Comparison of ENCODE assay signal across 8 mouse cellular contexts in genomic region chr16:55893410-55894107, GRCm38 (mm10). TPM values are rescaled to one million over a fixed set of nuclear protein-coding genes. Genes with fewer than 3 reads are reported as not detected.
DNase-seq lines count a peak whose midpoint lies in the region; ATAC-seq lines count a peak whose summit lies in the region.

No protein-coding gene starts in this region.

- H3K27ac ChIP-seq in lung, embryonic 15.5 days, result peak overlapping the region; percentile 86
- no peak overlapping the region for H3K27ac ChIP-seq in intestine, embryonic 15.5 days
- no peak overlapping the region for H3K27ac ChIP-seq in midbrain, embryonic 12.5 days (replicated peaks)

- H3K4me1 ChIP-seq in erythroblast, embryonic 14.5 days (ENCODE audit: control insufficient read depth), result peaks cover 54% of the 10 kb centered on the region
- H3K4me1 ChIP-seq in lung, embryonic 15.5 days, result peaks cover 23% of the 10 kb centered on the region; the same call in 1 of the 2 replicates
- peaks cover 9% of the 10 kb centered on the region for H3K4me1 ChIP-seq in intestine, embryonic 15.5 days (replicated peaks)
- peaks cover 5% of the 10 kb centered on the region for H3K4me1 ChIP-seq in midbrain, embryonic 12.5 days

- no peak overlapping the region for H3K9ac ChIP-seq in lung, embryonic 15.5 days
- no peak overlapping the region for H3K9ac ChIP-seq in intestine, embryonic 15.5 days
- no peak overlapping the region for H3K9ac ChIP-seq in midbrain, embryonic 12.5 days (replicated peaks)

- peaks cover 10% of the 10 kb centered on the region for H3K36me3 ChIP-seq in erythroblast, embryonic 14.5 days (ENCODE audit: control insufficient read depth)
- 0 out of 2 replicates have a peak, but pooled peaks cover 2% of the 10 kb centered on the region for H3K36me3 ChIP-seq in lung, embryonic 15.5 days
- H3K36me3 ChIP-seq in intestine, embryonic 15.5 days, result no peaks in the 10 kb centered on the region
- peaks cover 9% of the 10 kb centered on the region; the same call in 1 of the 2 replicates for H3K36me3 ChIP-seq in midbrain, embryonic 12.5 days

- ATAC-seq in erythroblast, adult 5-6 weeks (replicated peaks; ENCODE audit: low FRiP score, poor library complexity, severe bottlenecking), result no peak
- no peak for ATAC-seq in lung, embryonic 15.5 days (ENCODE audit: borderline replicate concordance, extremely low read depth, low FRiP score, low TSS enrichment)
- ATAC-seq in intestine, embryonic 15.5 days, result peak; percentile 57
- ATAC-seq in midbrain, embryonic 12.5 days (ENCODE audit: low FRiP score, low read depth), result no peak
- no peak for ATAC-seq in megakaryocyte progenitor cell, adult 5-6 weeks (replicated peaks; ENCODE audit: poor library complexity)

- WGBS in lung, embryonic 15.5 days, result 56% methylated on average over 8 of the region's 8 CpGs
- 62% methylated on average over 8 of the region's 8 CpGs for WGBS in intestine, embryonic 15.5 days
- 89% methylated on average over 8 of the region's 8 CpGs for WGBS in midbrain, embryonic 12.5 days

- DNase-seq in lung, postnatal 25 days (ENCODE audit: low spot score), result no peak
- no peak for DNase-seq in frontal cortex, postnatal 14 days (ENCODE audit: low spot score in 2 of 2)

- H3K4me3 ChIP-seq in erythroblast, embryonic 14.5 days (replicated peaks), result peak overlapping the region; percentile 87
- H3K4me3 ChIP-seq in lung, embryonic 15.5 days, result peak overlapping the region; percentile 2; the same call in 1 of the 2 replicates
- 0 out of 2 replicates have a peak overlapping the region, but pooled peaks have one; percentile 84 for H3K4me3 ChIP-seq in intestine, embryonic 15.5 days (replicated peaks)
- no peak overlapping the region for H3K4me3 ChIP-seq in midbrain, embryonic 12.5 days

- H3K27me3 ChIP-seq in erythroblast, embryonic 14.5 days (ENCODE audit: control insufficient read depth), result no peaks in the 10 kb centered on the region
- H3K27me3 ChIP-seq in lung, embryonic 15.5 days, result no peaks in the 10 kb centered on the region
- H3K27me3 ChIP-seq in intestine, embryonic 15.5 days (replicated peaks), result no peaks in the 10 kb centered on the region
- no peaks in the 10 kb centered on the region for H3K27me3 ChIP-seq in midbrain, embryonic 12.5 days

- peak overlapping the region; percentile 87 for H3K4me2 ChIP-seq in lung, embryonic 15.5 days
- peak overlapping the region; percentile 88 for H3K4me2 ChIP-seq in intestine, embryonic 15.5 days (replicated peaks)
- peak overlapping the region; percentile 89; the same call in 1 of the 2 replicates for H3K4me2 ChIP-seq in midbrain, embryonic 12.5 days (replicated peaks)

- no peaks in the 10 kb centered on the region for H3K9me3 ChIP-seq in erythroblast, embryonic 14.5 days (ENCODE audit: control insufficient read depth, low read length)
- H3K9me3 ChIP-seq in lung, embryonic 15.5 days, result no peaks in the 10 kb centered on the region
- H3K9me3 ChIP-seq in intestine, embryonic 15.5 days, result no peaks in the 10 kb centered on the region
- H3K9me3 ChIP-seq in midbrain, embryonic 12.5 days, result no peaks in the 10 kb centered on the region

RNA-seq across cellular contexts. Expression of gene Nxpe3, which starts 1.5 kb away (rescaled TPM):
- 0.03 TPM in 1 of 2 replicates, not detected in the other for polyA plus RNA-seq in erythroblast, embryonic 14.5 days (2012)
- 1.0 and 1.3 TPM in 2 replicates for total RNA-seq in erythroblast, adult 5-6 weeks (2015; ENCODE audit: low replicate concordance)
- total RNA-seq in erythroblast, adult 5-6 weeks (2017; ENCODE audit: low replicate concordance), result 0.77 and 0.84 TPM in 2 replicates
- polyA plus RNA-seq in lung, embryonic 15.5 days (2015; fragmentation: Nextera tagmentation; extraction: Ambion mirVana), result 1.2 and 1.3 TPM in 2 replicates
- 1.3 and 1.5 TPM in 2 replicates for polyA plus RNA-seq in intestine, embryonic 15.5 days (2015; fragmentation: Nextera tagmentation; extraction: Ambion mirVana)
- polyA plus RNA-seq in midbrain, embryonic 12.5 days (2016; fragmentation: Nextera tagmentation; extraction: Ambion mirVana), result 1.0 and 1.1 TPM in 2 replicates
- total RNA-seq in megakaryocyte progenitor cell, adult 5-6 weeks (2015), result 4.4 and 6.3 TPM in 2 replicates
- 4.4 and 6.9 TPM in 2 replicates for total RNA-seq in megakaryocyte progenitor cell, adult 5-6 weeks (2017)

RNA-seq across cellular contexts. Expression of gene Cep97, which starts 41.1 kb away (rescaled TPM):
- 0.25 and 0.26 TPM in 2 replicates for polyA plus RNA-seq in erythroblast, embryonic 14.5 days (2012)
- total RNA-seq in erythroblast, adult 5-6 weeks (2015; ENCODE audit: low replicate concordance), result 2.5 and 8.2 TPM in 2 replicates
- total RNA-seq in erythroblast, adult 5-6 weeks (2017; ENCODE audit: low replicate concordance), result 1.5 and 2.2 TPM in 2 replicates
- polyA plus RNA-seq in lung, embryonic 15.5 days (2015; fragmentation: Nextera tagmentation; extraction: Ambion mirVana), result 9.7 and 10.7 TPM in 2 replicates
- polyA plus RNA-seq in intestine, embryonic 15.5 days (2015; fragmentation: Nextera tagmentation; extraction: Ambion mirVana), result 5.9 and 6.7 TPM in 2 replicates
- 21.3 and 22.6 TPM in 2 replicates for polyA plus RNA-seq in midbrain, embryonic 12.5 days (2016; fragmentation: Nextera tagmentation; extraction: Ambion mirVana)
- 9.3 and 16.0 TPM in 2 replicates for total RNA-seq in megakaryocyte progenitor cell, adult 5-6 weeks (2015)
- 13.4 and 33.3 TPM in 2 replicates for total RNA-seq in megakaryocyte progenitor cell, adult 5-6 weeks (2017)

RNA-seq across cellular contexts. Expression of gene Nfkbiz, which starts 54.9 kb away (rescaled TPM):
- polyA plus RNA-seq in erythroblast, embryonic 14.5 days (2012), result 0.04 and 0.09 TPM in 2 replicates
- total RNA-seq in erythroblast, adult 5-6 weeks (2015; ENCODE audit: low replicate concordance), result 6.0 and 8.4 TPM in 2 replicates
- total RNA-seq in erythroblast, adult 5-6 weeks (2017; ENCODE audit: low replicate concordance), result 2.6 and 5.3 TPM in 2 replicates
- polyA plus RNA-seq in lung, embryonic 15.5 days (2015; fragmentation: Nextera tagmentation; extraction: Ambion mirVana), result 7.5 and 8.0 TPM in 2 replicates
- 8.7 and 8.8 TPM in 2 replicates for polyA plus RNA-seq in intestine, embryonic 15.5 days (2015; fragmentation: Nextera tagmentation; extraction: Ambion mirVana)
- polyA plus RNA-seq in midbrain, embryonic 12.5 days (2016; fragmentation: Nextera tagmentation; extraction: Ambion mirVana), result 1.5 TPM in 2 replicates
- total RNA-seq in megakaryocyte progenitor cell, adult 5-6 weeks (2015), result 12.3 and 24.5 TPM in 2 replicates
- 8.0 and 13.7 TPM in 2 replicates for total RNA-seq in megakaryocyte progenitor cell, adult 5-6 weeks (2017)
